Mouse (Mus musculus): ENCODE measurements around the gene Elmsan1.

DNA sequence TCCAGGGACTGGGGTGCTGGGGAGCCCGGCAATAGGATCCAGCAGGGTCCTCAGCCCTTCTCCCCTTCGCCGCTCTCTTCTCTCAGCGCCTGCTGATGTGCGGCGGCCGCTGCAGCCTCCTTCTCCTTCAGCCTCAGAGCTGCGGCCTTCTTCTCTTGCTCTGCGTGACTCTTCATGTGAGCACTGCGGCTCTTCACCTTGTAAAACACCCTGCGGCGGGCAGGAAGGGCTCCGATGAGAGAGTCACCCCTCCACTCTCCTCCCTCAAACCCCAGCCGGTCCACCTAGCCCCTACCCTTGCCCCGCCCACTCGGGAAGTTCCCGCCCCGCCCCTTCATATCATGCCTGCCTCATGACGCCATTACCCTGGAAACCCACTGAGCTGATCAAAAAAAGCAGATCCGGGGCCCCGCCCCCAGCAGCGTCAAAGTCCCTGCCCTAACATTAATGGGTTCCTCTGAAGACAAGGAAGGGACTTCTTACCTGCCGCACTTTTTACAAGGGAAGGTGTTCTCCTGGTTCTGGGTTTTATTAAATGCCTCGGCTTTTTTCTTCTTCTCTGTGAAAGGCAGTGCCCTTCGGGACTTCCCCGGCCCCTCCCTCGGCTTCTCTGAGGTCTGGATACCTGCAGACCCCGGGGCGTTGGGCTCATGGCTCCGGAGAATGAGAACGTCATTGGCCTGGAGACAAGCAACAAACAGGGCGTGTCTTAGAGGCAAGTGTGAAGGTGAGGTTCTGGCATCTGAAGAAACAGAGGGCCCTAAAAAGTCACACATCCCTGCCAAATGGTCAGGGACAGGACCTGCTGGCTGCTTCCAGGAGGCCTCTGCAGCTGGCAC, 66.1 kb downstream of the Elmsan1 start:
- no peak for TF ChIP-seq CTCF (IDR thresholded peaks at IDR 0.05; ENCODE audit: borderline replicate concordance, control insufficient read depth, extremely low read depth, insufficient read depth, low read length, poor library complexity)
- no peak for TF ChIP-seq POLR2A (IDR thresholded peaks at IDR 0.05; ENCODE audit: control insufficient read depth, extremely low read depth, insufficient read depth, low read length, poor library complexity)
